Mouse (Mus musculus) stomach, embryonic 15.5 days (tissue): ENCODE measurements at regions not wholly inside any gene's neighbourhood (a gene's known extent, or its start where the extent isn't known, plus 50 kb on each side); places are given as distances from the start of the nearest gene placed in this dataset.

ENCODE experiments used
- ATAC-seq: fragments of 200-750 bp; cut with Nextera tagmentation; 2 replicates; pipeline ENCODE4 v1.8.0; 2017; ENCODE audit warnings: low read depth, moderate number of reproducible peaks, moderate TSS enrichment; ENCODE audit not compliant: insufficient read depth, low FRiP score
- H3K27ac ChIP-seq: fragments of 300-500 bp; sonication (generic); 2 replicates; pipeline ENCODE4 v1.5.1; 2015; ENCODE audit warnings: mild to moderate bottlenecking, inconsistent platforms
- H3K27me3 ChIP-seq: fragments of 300-500 bp; sonication (generic); replicated peaks from 2 replicates; pipeline ENCODE4 v1.6.1; 2015; ENCODE audit warnings: inconsistent platforms
- H3K36me3 ChIP-seq: fragments of 300-500 bp; sonication (generic); 2 replicates; pipeline ENCODE4 v1.6.1; 2015; ENCODE audit warnings: inconsistent platforms
- H3K4me1 ChIP-seq: fragments of 300-500 bp; sonication (generic); 2 replicates; pipeline ENCODE4 v1.6.1; 2015; ENCODE audit warnings: inconsistent platforms
- H3K4me2 ChIP-seq: fragments of 300-500 bp; sonication (generic); 2 replicates; pipeline ENCODE4 v1.6.1; 2015; ENCODE audit warnings: mild to moderate bottlenecking, inconsistent platforms
- H3K4me3 ChIP-seq: fragments of 300-500 bp; sonication (generic); replicated peaks from 2 replicates; pipeline ENCODE4 v1.5.1; 2015; ENCODE audit warnings: inconsistent platforms
- H3K9ac ChIP-seq: fragments of 300-500 bp; sonication (generic); 2 replicates; pipeline ENCODE4 v1.6.1; 2015; ENCODE audit warnings: inconsistent platforms
- H3K9me3 ChIP-seq: fragments of 300-500 bp; sonication (generic); 2 replicates; pipeline ENCODE4 v1.6.1; 2016; ENCODE audit warnings: inconsistent platforms
- WGBS: fragments of 180-500 bp; shearing (Covaris S2); methylation state at CpG from one replicate; pipeline ENCODE4 v1.1.7; 2015; 5-methylcytosine and 5-hydroxymethylcytosine counted together

DNA sequence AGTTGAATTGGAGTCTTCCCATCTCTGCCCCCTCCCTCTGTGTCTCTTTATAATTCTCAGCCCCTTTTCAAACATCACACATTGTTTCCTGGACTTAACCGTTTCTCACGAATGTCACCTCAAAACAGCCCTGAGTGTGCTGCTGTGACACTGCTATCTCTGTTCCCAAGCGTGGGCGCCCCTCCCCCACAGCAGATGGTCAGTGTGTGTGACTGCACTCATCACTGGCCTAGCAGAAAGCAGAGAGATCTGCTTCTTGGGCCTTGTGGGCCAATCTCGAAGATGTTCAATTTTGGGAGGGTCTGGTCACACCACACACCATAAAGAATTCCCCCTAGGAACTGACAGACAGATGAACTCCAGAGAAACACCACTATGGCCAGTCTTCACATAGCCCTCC, 253.3 kb upstream of the Arid1b start:
- H3K4me2 ChIP-seq: no peak overlapping the region
- no peak for ATAC-seq
- no peaks in the 10 kb centered on the region for H3K27me3 ChIP-seq
- H3K27ac ChIP-seq: no peak overlapping the region
- 40% methylated on average over 5 of the region's 5 CpGs for WGBS
- no peaks in the 10 kb centered on the region for H3K9me3 ChIP-seq
- no peak overlapping the region for H3K4me3 ChIP-seq
- 0 out of 2 replicates have a peak, but pooled peaks cover 4% of the 10 kb centered on the region for H3K4me1 ChIP-seq
- H3K36me3 ChIP-seq: no peaks in the 10 kb centered on the region
- no peak overlapping the region for H3K9ac ChIP-seq

DNA sequence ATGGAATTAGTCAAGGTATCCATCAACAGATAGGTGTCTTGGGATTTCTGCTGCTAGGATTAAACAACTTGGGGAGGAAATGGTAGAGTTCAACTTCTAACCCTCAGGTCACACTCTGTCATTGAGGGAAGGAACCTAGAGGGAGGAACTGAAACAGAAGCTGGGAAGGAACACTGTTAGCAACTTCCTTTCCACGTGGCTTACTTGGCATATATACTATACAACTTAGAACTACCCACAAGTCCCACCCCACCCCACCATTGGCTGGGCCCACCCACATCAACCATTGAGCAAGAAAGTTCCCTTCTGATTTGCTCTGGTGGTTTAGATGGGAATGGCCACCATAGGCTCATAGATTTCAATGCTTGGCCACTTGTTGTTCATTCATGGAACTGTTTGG, 251.8 kb upstream of the Arid1b start:
- no peak overlapping the region for H3K4me3 ChIP-seq
- WGBS: 85% methylated on average over 1 of the region's 1 CpGs
- H3K36me3 ChIP-seq: no peaks in the 10 kb centered on the region
- H3K27ac ChIP-seq: no peak overlapping the region
- 0 out of 2 replicates have a peak, but pooled peaks cover 4% of the 10 kb centered on the region for H3K4me1 ChIP-seq
- H3K9me3 ChIP-seq: no peaks in the 10 kb centered on the region
- ATAC-seq: no peak
- H3K4me2 ChIP-seq: no peak overlapping the region
- H3K27me3 ChIP-seq: no peaks in the 10 kb centered on the region
- H3K9ac ChIP-seq: no peak overlapping the region

DNA sequence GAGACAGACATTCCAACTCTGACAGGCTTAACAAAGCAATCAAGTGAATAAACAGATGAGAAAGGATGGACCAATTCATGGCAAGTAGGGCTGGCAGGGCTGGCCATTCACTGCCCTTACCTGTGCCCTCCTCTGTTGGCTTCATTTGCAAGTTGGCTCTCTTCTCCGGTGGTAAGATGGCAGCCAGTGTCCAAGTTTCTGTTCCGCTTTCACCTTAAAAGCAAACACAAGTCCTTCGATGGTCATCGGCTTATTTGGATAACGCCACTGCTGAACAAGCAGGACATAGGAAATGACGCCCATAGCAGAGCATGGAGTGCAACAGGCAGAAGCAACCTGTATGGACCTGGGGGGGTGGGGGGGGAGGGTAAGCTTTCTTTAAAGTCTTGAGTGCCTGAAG, 231.2 kb upstream of the Arid1b start:
- Histone ChIP-seq H3K9ac (no peak overlapping the region), H3K36me3 (no peaks in the 10 kb centered on the region), H3K9me3 (no peaks in the 10 kb centered on the region), H3K27ac (no peak overlapping the region), H3K4me2 (no peak overlapping the region), H3K27me3 (no peaks in the 10 kb centered on the region), H3K4me3 (no peak overlapping the region), H3K4me1 (no peaks in the 10 kb centered on the region)
- no peak for ATAC-seq
- 83% methylated on average over 6 of the region's 6 CpGs for WGBS

DNA sequence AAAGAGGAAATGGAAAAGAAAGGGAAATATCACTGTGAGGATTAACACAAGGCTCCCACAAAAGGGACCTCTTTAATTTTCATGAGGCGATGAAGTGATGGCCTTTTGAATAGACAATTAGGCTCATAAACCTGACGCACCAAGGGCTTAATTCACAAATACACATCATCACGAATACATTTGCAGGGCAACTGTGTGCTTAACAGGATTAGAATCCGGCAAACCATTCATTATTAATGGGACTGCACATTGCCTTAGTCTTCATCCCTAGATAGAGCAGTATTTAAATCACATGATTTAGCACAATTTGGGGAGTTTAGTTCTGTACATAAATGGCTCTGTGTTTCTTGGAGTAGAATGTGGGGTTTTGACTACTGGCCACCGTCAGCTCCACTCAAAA, 228.4 kb upstream of the Arid1b start:
- WGBS: 79% methylated on average over 5 of the region's 5 CpGs
- no peak overlapping the region for H3K9ac ChIP-seq
- H3K9me3 ChIP-seq: no peaks in the 10 kb centered on the region
- H3K4me2 ChIP-seq: no peak overlapping the region
- no peak overlapping the region for H3K4me3 ChIP-seq
- no peaks in the 10 kb centered on the region for H3K4me1 ChIP-seq
- no peaks in the 10 kb centered on the region for H3K36me3 ChIP-seq
- no peak overlapping the region for H3K27ac ChIP-seq
- no peak for ATAC-seq
- H3K27me3 ChIP-seq: no peaks in the 10 kb centered on the region

DNA sequence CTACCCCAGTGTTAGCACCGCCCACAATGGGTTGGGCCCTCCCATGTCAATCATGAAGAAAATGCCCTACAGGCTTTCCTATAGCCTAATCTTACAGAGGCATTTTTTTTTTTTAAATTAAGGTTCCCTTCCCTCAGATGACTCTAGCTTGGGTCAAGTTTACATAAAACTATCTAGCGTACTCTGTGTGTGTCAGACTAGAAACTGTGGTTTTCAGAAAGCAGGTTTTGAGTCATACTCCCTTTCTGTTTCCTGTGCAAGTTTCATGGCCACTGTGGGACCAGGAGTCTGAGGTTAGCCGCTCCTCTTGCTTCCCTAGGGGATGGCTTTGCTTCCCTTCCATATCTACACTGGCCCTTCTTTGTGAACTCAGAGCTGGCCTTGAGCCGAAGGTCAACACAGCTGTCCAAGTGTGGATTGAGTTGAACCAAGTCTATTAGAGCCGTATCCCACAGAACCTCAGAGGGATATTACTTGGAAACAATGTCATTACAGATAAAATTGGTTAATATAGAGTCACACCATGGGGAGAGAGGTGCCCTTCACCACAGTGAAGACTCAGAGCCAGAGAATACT, 226.1 kb upstream of the Arid1b start:
- 89% methylated on average over 5 of the region's 5 CpGs for WGBS
- Histone ChIP-seq H3K4me3 (no peak overlapping the region), H3K4me1 (no peaks in the 10 kb centered on the region), H3K27ac (no peak overlapping the region), H3K27me3 (no peaks in the 10 kb centered on the region), H3K36me3 (no peaks in the 10 kb centered on the region), H3K4me2 (no peak overlapping the region), H3K9ac (no peak overlapping the region), H3K9me3 (no peaks in the 10 kb centered on the region)
- no peak for ATAC-seq

DNA sequence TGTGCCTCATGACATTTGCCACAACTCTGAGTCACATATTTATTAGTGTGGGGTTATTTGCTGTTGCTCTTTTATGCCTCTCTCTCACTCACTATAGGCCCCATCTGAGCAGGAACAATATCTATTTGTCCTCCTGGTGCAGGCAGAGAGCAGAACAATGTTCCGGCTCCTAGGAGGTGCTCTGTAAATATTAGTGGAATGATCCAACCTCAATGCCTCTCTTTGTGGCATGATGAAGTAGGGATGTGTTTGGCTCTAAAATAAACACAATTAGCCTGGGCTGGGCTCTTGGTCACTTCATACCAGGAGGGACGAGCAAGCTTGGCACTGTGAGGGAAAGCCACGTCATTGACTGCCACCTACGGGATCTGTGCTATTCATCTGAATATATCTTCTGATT, 224.8 kb upstream of the Arid1b start:
- H3K27me3 ChIP-seq: no peaks in the 10 kb centered on the region
- no peaks in the 10 kb centered on the region for H3K9me3 ChIP-seq
- 46% methylated on average over 4 of the region's 4 CpGs for WGBS
- H3K9ac ChIP-seq: no peak overlapping the region
- H3K4me3 ChIP-seq: no peak overlapping the region
- ATAC-seq: peak; percentile 77
- H3K4me2 ChIP-seq: no peak overlapping the region
- H3K27ac ChIP-seq: peak overlapping the region; percentile 19; the same call in 1 of the 2 replicates
- no peaks in the 10 kb centered on the region for H3K4me1 ChIP-seq
- no peaks in the 10 kb centered on the region for H3K36me3 ChIP-seq

DNA sequence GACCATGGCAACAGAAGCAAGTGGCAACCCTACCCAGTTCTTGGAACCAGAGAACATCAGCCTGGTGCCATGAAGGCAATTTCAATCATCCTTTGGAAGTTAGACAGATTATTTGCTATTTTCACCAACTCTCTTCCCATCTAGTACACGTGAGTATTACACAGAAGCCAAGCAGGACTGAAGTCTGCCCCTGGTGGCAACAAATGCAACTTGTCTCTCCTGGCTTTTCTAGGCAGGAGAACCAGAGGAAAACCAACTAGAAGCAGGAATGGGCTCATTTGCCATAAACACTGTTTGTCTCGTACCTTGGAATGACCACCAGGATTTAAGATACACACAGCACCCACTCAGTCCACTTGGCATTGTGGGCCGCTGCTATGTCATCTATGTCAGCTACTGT, 224.1 kb upstream of the Arid1b start:
- H3K27me3 ChIP-seq: no peaks in the 10 kb centered on the region
- H3K4me3 ChIP-seq: no peak overlapping the region
- H3K4me2 ChIP-seq: no peak overlapping the region
- no peaks in the 10 kb centered on the region for H3K36me3 ChIP-seq
- H3K9me3 ChIP-seq: no peaks in the 10 kb centered on the region
- H3K27ac ChIP-seq: no peak overlapping the region
- ATAC-seq: no peak
- WGBS: 87% methylated on average over 3 of the region's 3 CpGs
- no peak overlapping the region for H3K9ac ChIP-seq
- H3K4me1 ChIP-seq: no peaks in the 10 kb centered on the region

DNA sequence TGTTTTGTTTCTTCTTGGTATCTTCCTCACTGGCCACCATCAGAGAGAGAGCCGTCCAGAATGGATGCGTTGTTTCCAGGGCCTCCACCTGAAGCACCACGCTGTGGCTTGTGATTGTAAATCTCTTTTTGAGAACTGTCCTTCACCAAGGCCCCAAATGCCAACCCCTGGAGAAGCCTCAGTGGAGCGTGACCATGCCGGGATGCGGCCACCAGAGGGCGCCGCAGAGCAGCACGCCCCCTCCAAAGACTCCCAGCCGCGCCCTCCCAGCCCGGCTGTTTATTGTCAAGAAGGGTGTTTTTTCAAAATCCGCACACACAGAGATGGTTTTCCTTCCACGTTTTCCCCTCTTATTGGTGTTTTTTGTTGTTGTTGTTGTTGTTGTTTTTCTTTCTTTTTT, 216.0 kb upstream of the Arid1b start:
- no peak overlapping the region for H3K9ac ChIP-seq
- 2% methylated on average over 14 of the region's 14 CpGs for WGBS
- H3K4me3 ChIP-seq: no peak overlapping the region
- no peak overlapping the region for H3K27ac ChIP-seq
- no peak overlapping the region; the same call in 1 of the 2 replicates for H3K4me2 ChIP-seq
- ATAC-seq: 0 out of 2 replicates have a peak, but pooled peaks have one; percentile 35
- H3K4me1 ChIP-seq: no peaks in the 10 kb centered on the region
- no peaks in the 10 kb centered on the region for H3K27me3 ChIP-seq
- no peaks in the 10 kb centered on the region for H3K9me3 ChIP-seq
- H3K36me3 ChIP-seq: no peaks in the 10 kb centered on the region

DNA sequence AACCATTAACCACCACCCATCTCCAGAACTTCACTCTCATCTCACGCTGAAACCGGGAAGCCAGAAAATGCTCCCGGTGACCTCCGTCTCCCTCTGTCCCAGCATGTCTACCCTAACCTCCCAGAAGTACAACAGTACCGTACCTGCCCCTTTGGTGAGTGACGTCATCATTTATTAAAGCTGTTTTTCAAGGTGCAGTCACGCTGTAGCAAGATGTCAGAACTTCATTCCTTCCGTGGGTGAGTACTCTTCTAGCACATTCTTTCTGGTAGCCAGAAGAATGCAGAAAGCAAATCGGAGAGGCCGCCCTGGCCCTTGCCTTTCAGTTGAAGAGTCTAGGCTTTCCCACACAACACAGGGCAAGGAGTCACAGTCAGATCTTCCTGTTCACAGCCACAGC, 215.1 kb upstream of the Arid1b start:
- H3K4me1 ChIP-seq: no peaks in the 10 kb centered on the region
- no peaks in the 10 kb centered on the region for H3K27me3 ChIP-seq
- no peak for ATAC-seq
- no peak overlapping the region for H3K27ac ChIP-seq
- H3K9me3 ChIP-seq: no peaks in the 10 kb centered on the region
- WGBS: 88% methylated on average over 10 of the region's 10 CpGs
- H3K4me2 ChIP-seq: no peak overlapping the region
- H3K36me3 ChIP-seq: no peaks in the 10 kb centered on the region
- H3K4me3 ChIP-seq: no peak overlapping the region
- no peak overlapping the region for H3K9ac ChIP-seq

DNA sequence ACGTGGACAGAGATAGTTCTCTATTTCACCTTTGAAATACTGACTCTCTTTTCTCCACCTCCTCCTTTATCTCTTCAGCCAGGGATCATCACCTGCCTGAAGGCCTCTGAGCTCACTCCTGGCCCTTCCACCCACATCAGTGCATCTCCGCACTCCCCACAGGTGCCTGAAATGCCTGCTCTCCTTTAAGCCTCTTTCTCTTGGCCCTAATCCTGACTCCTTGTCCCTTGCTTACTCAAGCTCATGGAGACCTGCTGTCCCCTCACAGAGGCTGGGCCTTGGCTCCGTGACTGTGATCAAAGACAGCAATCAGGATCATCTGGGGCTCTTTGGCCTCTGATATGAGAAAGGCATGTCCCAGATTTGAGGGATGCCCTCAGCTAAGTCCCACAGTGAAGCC, 212.5 kb upstream of the Arid1b start:
- no peak for ATAC-seq
- WGBS: 83% methylated on average over 3 of the region's 3 CpGs

DNA sequence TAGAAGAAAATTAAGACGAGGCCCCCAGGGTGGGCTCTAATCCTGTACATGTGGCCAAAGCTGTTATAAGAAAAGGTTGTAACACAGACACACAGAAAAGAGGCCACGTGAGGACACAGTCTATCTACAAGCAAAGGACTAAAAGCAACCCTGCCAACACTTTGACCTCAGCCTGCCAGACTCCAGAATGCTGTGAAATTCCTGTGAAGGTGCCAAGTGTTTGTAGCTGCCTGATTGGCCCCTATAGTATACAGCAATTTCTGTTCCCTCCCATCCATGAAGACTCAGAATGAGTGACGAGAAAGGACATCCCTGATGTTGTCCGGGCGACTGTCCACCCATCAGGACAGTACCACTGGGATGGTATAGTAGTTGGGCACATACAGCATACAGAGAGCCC, 209.8 kb upstream of the Arid1b start:
- Histone ChIP-seq H3K4me2 (no peak overlapping the region), H3K4me3 (no peak overlapping the region), H3K9ac (no peak overlapping the region), H3K36me3 (no peaks in the 10 kb centered on the region), H3K27ac (no peak overlapping the region), H3K9me3 (no peaks in the 10 kb centered on the region), H3K4me1 (peaks cover 10% of the 10 kb centered on the region; the same call in 1 of the 2 replicates), H3K27me3 (no peaks in the 10 kb centered on the region)
- no peak for ATAC-seq
- 84% methylated on average over 5 of the region's 5 CpGs for WGBS

More for the DNA sequence above, 212.5 kb upstream of the Arid1b start:
- Histone ChIP-seq H3K4me1 (peaks cover 10% of the 10 kb centered on the region; the same call in 1 of the 2 replicates), H3K27ac (no peak overlapping the region), H3K9me3 (no peaks in the 10 kb centered on the region), H3K4me3 (no peak overlapping the region), H3K9ac (no peak overlapping the region), H3K4me2 (no peak overlapping the region), H3K27me3 (no peaks in the 10 kb centered on the region), H3K36me3 (no peaks in the 10 kb centered on the region)

DNA sequence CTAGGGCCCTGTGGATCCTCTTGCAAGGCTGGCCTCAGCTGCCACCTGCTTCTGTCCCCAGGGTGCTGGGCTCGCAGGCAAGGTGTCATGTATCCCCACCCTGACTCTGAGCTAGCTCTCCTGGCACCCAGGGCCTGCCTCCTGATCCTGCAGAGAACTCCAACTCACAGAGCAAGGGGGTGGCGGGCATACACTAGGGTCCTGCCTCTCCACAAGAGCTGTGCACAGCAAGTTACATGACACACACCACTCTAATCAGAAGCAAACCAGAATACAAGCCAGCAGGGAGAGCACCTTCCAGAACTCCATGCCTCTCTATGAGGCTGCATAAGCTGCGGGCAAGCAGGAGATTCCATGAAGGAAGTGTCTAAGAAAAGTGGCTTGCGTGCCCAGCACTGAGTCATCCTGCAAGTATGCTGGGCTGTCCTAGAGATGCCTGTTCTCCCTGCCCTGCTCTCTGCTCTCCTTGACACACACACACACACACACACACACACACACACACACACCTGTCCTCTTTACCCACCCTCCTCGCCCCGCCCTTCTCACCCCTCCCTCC, 208.8 kb upstream of the Arid1b start:
- no peak overlapping the region for H3K4me2 ChIP-seq
- H3K4me3 ChIP-seq: no peak overlapping the region
- no peak overlapping the region for H3K9ac ChIP-seq
- no peaks in the 10 kb centered on the region for H3K27me3 ChIP-seq
- H3K4me1 ChIP-seq: peaks cover 10% of the 10 kb centered on the region; the same call in 1 of the 2 replicates
- 49% methylated on average over 6 of the region's 6 CpGs for WGBS
- no peak overlapping the region; the same call in 1 of the 2 replicates for H3K27ac ChIP-seq
- no peaks in the 10 kb centered on the region for H3K36me3 ChIP-seq
- no peaks in the 10 kb centered on the region for H3K9me3 ChIP-seq
- peak; percentile 76 for ATAC-seq

DNA sequence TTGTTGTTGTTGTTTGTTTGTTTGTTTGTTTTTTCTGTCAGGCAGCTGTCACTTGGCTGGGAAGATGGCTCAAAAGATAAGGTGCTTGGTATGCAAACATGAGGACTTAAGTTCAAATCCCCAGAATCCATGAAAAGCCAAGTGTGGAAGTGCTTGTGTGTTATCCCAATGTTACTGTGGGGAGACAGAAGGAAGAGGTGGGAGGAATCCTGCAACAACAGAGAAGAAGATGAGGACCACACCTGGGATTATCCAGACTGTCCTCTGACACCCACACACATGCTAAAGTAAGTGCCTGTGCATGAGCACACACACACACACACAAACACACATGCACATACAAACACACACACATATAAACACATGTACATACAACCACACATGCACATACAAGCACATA, 207.6 kb upstream of the Arid1b start:
- no peak overlapping the region for H3K27ac ChIP-seq
- no peak overlapping the region for H3K4me3 ChIP-seq
- H3K4me1 ChIP-seq: peaks cover 10% of the 10 kb centered on the region; the same call in 1 of the 2 replicates
- H3K9ac ChIP-seq: no peak overlapping the region
- no peaks in the 10 kb centered on the region for H3K9me3 ChIP-seq
- no peak overlapping the region for H3K4me2 ChIP-seq
- no peak for ATAC-seq
- H3K27me3 ChIP-seq: no peaks in the 10 kb centered on the region
- H3K36me3 ChIP-seq: no peaks in the 10 kb centered on the region
